Mouse (Mus musculus): ENCODE measurements around the gene Zfp697. TPM values are rescaled to one million over a fixed set of nuclear protein-coding genes. Genes with fewer than 3 reads are reported as not detected.
"Not testable (repeated sequence)": the region's sequence is repeated elsewhere in the genome, so short reads cannot be mapped to it uniquely, and the experiment has no call there.

The Zfp697 gene
- polyA plus RNA-seq, 1 experiment = 0.25 TPM

DNA sequence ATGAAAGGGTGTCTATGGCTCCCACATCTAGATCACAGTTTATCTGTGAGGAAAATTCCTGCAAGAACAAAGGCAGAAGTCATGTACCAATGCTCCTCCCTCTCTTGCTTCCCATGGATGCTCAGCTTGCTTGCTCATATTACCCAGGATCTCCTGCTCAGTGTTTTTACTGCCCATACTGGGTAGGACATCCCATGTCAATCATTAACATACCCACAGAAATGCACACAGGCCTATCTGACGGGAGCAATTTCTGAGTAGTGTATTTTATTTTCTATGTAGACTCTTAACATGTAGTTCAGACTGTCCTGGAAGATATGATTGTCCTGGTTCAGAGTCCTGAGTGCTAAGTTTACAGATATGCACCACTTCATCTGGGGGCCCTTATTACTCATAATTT is 142.3 kb downstream of the Zfp697 start:
- H3K4me1 ChIP-seq (ENCODE audit: control insufficient read depth, insufficient read depth, low read length); H3K27ac ChIP-seq (ENCODE audit: insufficient read depth, low read depth, low read length); H3K4me3 ChIP-seq (ENCODE audit: insufficient read depth, low read length): not testable (repeated sequence)

GRCm38 (mm10) chr3:98524978-98525377 is 142.7 kb downstream of the Zfp697 start:
- H3K4me3 ChIP-seq (ENCODE audit: insufficient read depth, low read length); H3K27ac ChIP-seq (ENCODE audit: insufficient read depth, low read depth, low read length); H3K4me1 ChIP-seq (ENCODE audit: control insufficient read depth, insufficient read depth, low read length): not testable (repeated sequence)

GRCm38 (mm10) chr3:98547641-98548040 is 165.4 kb downstream of the Zfp697 start:
- H3K27ac ChIP-seq (ENCODE audit: insufficient read depth, low read depth, low read length); H3K4me1 ChIP-seq (ENCODE audit: control insufficient read depth, insufficient read depth, low read length); H3K4me3 ChIP-seq (ENCODE audit: insufficient read depth, low read length): not testable (repeated sequence)

DNA sequence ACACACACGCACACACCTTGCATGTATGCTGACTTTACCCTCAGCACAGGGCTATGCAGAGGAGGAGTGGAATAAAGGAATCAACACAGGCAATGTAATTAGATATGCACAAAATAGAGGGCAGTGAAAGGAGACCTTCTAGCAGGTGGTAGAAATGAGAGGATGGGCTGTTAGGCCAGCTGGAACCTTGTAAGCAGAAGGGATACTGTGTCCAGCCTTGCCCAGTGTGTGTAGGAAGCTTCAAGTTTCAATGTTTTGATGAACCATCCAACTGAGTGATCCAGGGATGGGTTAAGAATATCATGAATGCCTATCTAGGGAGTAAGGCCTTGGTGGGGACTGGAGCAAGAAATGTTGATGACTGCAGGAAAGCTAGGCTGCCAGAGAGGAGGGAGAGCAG is 166.2 kb downstream of the Zfp697 start:
- H3K27ac ChIP-seq (ENCODE audit: insufficient read depth, low read depth, low read length); H3K4me3 ChIP-seq (ENCODE audit: insufficient read depth, low read length); H3K4me1 ChIP-seq (ENCODE audit: control insufficient read depth, insufficient read depth, low read length): not testable (repeated sequence)

- not testable (repeated sequence) for H3K4me1 ChIP-seq (ENCODE audit: control insufficient read depth, insufficient read depth, low read length); H3K4me3 ChIP-seq (ENCODE audit: insufficient read depth, low read length); H3K27ac ChIP-seq (ENCODE audit: insufficient read depth, low read depth, low read length)
Measured at GRCm38 (mm10) chr3:98550215-98550614, 168.0 kb downstream of the Zfp697 start.

DNA sequence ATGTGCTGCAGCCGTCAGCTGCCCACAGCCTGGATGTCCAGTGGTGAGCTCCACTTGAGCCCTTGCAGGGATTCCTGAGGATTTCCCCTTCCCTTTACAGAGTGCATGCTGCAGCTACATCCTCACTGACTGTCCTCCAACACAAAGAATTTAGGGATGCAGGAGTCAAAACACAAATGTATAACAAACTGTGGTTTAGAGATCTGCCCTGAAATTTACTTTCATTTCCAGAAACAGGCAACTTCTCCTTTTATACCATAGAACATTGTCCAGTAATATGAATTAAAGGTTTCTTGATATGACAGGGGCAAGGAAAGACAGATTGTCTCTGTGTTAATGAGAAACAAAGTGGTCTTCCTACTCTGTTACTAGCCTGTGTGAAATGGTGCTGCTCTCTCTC is 168.6 kb downstream of the Zfp697 start:
- not testable (repeated sequence) for H3K4me3 ChIP-seq (ENCODE audit: insufficient read depth, low read length); H3K4me1 ChIP-seq (ENCODE audit: control insufficient read depth, insufficient read depth, low read length); H3K27ac ChIP-seq (ENCODE audit: insufficient read depth, low read depth, low read length)

DNA sequence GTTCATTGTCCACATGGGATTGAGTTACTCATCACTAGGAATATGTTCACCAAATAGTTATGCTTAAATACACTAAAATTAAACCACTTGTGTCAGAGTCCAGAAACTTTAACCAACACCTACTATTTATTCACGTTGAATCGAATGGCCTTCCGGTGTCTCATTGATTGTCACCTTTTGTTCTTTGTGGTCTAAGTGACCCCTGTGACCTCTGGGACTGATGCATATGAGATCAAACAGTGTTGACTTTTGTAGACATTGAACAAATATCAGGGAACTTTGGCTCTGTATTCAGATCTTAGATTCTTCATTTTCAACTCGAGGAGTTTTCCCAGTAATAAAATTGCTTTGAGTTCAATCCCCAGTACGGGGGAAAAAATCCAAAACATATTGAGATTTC is 178.4 kb downstream of the Zfp697 start:
- H3K4me3 ChIP-seq (ENCODE audit: insufficient read depth, low read length); H3K4me1 ChIP-seq (ENCODE audit: control insufficient read depth, insufficient read depth, low read length); H3K27ac ChIP-seq (ENCODE audit: insufficient read depth, low read depth, low read length): not testable (repeated sequence)

DNA sequence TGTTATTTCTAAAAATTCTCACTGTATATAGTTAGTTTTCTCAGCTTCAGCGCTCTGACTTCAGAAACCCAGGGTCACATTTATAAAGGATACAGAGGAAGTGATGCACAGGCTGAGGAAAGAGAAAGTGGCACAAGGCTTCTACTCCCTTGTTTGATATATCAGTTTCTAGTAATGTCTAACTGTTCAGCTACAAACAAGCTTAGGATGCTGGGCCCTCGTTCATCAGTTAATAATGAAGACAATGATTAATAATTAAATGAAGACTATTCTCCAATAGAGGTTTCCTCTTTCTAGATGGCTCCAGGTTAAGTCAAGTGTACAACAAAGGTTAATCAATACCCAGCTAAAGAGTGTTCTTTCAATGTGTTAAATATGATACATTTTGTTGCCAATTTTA is 181.6 kb downstream of the Zfp697 start:
- H3K4me1 ChIP-seq (ENCODE audit: control insufficient read depth, insufficient read depth, low read length); H3K27ac ChIP-seq (ENCODE audit: insufficient read depth, low read depth, low read length); H3K4me3 ChIP-seq (ENCODE audit: insufficient read depth, low read length): not testable (repeated sequence)

DNA sequence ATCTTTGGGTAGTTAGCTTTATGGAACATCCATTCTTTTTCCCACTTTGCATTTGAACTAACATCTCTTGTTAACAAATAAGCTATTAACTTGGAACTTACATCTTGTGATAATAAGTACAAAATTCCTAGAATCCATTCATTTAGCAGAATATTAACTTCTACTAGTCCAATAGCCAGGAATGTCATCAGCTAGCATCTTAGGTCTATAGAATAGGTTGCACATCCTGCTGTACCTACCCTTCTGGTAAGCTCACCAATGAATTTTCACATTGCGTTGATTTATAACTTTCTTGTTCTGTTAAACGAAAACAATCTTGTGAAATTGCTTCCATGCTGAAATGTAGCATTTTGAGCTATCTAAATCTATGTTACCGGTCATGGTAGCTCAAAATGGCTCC is 182.6 kb downstream of the Zfp697 start:
- not testable (repeated sequence) for H3K27ac ChIP-seq (ENCODE audit: insufficient read depth, low read depth, low read length); H3K4me3 ChIP-seq (ENCODE audit: insufficient read depth, low read length); H3K4me1 ChIP-seq (ENCODE audit: control insufficient read depth, insufficient read depth, low read length)

- not testable (repeated sequence) for H3K4me1 ChIP-seq (ENCODE audit: control insufficient read depth, insufficient read depth, low read length); H3K4me3 ChIP-seq (ENCODE audit: insufficient read depth, low read length); H3K27ac ChIP-seq (ENCODE audit: insufficient read depth, low read depth, low read length)
Measured at GRCm38 (mm10) chr3:98567717-98568116, 185.5 kb downstream of the Zfp697 start.

DNA sequence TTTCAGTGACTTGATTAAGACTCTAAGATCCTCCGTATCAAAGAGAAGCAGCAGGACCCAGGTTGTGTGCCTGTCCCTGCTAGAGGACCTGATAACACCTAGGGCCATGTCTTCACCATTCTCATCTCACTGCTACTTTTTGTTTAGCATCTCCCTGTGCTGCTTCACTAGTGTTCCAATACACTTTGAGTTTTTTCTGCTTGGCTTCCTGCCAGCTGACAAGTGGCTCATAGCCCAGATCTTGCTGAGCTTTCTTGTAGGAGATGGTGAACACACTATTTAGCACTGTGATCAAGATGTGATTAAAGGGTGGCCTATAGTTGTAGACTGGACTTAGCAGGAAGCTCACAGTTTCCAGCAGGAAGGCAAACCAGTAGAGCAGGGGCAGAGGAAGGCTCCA is 198.8 kb downstream of the Zfp697 start:
- not testable (repeated sequence) for H3K4me3 ChIP-seq (ENCODE audit: insufficient read depth, low read length); H3K27ac ChIP-seq (ENCODE audit: insufficient read depth, low read depth, low read length)

GRCm38 (mm10) chr3:98582202-98582601 is 199.9 kb downstream of the Zfp697 start:
- H3K4me3 ChIP-seq (ENCODE audit: insufficient read depth, low read length); H3K27ac ChIP-seq (ENCODE audit: insufficient read depth, low read depth, low read length); H3K4me1 ChIP-seq (ENCODE audit: control insufficient read depth, insufficient read depth, low read length): not testable (repeated sequence)

More for the DNA sequence above, 198.8 kb downstream of the Zfp697 start:
- H3K4me1 ChIP-seq (ENCODE audit: control insufficient read depth, insufficient read depth, low read length) = not testable (repeated sequence)

DNA sequence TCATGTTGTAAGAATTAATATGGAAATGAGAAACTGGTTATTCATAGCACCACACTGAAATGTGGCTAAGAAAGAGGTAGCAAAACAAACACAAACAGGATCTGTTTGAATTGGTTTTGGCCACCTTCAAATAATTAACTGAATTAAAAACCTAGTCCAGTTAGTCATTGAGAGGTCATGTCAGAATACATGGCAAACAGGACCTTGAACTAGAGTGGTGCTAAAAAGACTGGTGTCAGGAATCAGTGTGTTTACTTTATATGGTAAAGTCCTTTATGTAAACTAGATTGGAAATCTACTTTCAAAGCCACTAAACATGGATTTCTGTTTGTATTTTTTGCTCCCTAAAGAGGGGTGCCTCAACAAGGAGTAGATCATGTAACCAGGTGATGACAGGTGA is 200.4 kb downstream of the Zfp697 start:
- H3K4me1 ChIP-seq (ENCODE audit: control insufficient read depth, insufficient read depth, low read length); H3K4me3 ChIP-seq (ENCODE audit: insufficient read depth, low read length); H3K27ac ChIP-seq (ENCODE audit: insufficient read depth, low read depth, low read length): not testable (repeated sequence)
